Mouse (Mus musculus) adrenal gland (tissue): ENCODE measurements around the gene Dcaf5.

Experiments used
- intact Hi-C: fragments of 180-260 bp; cut with DNase I; formaldehyde crosslinking; loops from one replicate; pipeline ENCODE4 v1.15.1; 2025

Dcaf5 gene

GRCm38 (mm10) chr12:80344777-80345231 is 91.6 kb downstream of the Dcaf5 start:
- intact Hi-C loops: no loop called here

- intact Hi-C loops: no loop called here
Measured at GRCm38 (mm10) chr12:80340936-80341335, 95.5 kb downstream of the Dcaf5 start.

GRCm38 (mm10) chr12:80334162-80334561 is 102.2 kb downstream of the Dcaf5 start:
- intact Hi-C loops: no loop called here

GRCm38 (mm10) chr12:80331634-80332033 is 104.8 kb downstream of the Dcaf5 start:
- intact Hi-C loops: no loop called here

- intact Hi-C loops: no loop called here
Measured at GRCm38 (mm10) chr12:80330819-80331218, 105.6 kb downstream of the Dcaf5 start.

- intact Hi-C loops: no loop called here
Measured at GRCm38 (mm10) chr12:80329641-80330040, 106.8 kb downstream of the Dcaf5 start.

GRCm38 (mm10) chr12:80326047-80326446 is 110.4 kb downstream of the Dcaf5 start:
- intact Hi-C loops: no loop called here

- intact Hi-C loops: no loop called here
Measured at GRCm38 (mm10) chr12:80324785-80325131, 111.6 kb downstream of the Dcaf5 start.

- intact Hi-C loops: no loop called here
Measured at GRCm38 (mm10) chr12:80324051-80324784, 112.2 kb downstream of the Dcaf5 start.

GRCm38 (mm10) chr12:80323371-80324050 is 112.9 kb downstream of the Dcaf5 start:
- intact Hi-C loops: no loop called here

- intact Hi-C loops: no loop called here
Measured at GRCm38 (mm10) chr12:80322494-80322893, 113.9 kb downstream of the Dcaf5 start.

- intact Hi-C loops: loop anchor here (5.0 kb wide), 1 partner anchor 393 kb away; no protein-coding TSS in a partner anchor
Measured at GRCm38 (mm10) chr12:80319062-80319461, 117.3 kb downstream of the Dcaf5 start.

GRCm38 (mm10) chr12:80315321-80315720 is 121.1 kb downstream of the Dcaf5 start:
- intact Hi-C loops: loop anchor here (5.0 kb wide), 1 partner anchor 397 kb away; no protein-coding TSS in a partner anchor

- intact Hi-C loops: no loop called here
Measured at GRCm38 (mm10) chr12:80311959-80312669, 124.3 kb downstream of the Dcaf5 start.

GRCm38 (mm10) chr12:80307556-80307955 is 128.8 kb downstream of the Dcaf5 start:
- intact Hi-C loops: no loop called here

GRCm38 (mm10) chr12:80304518-80304917 is 131.9 kb downstream of the Dcaf5 start:
- intact Hi-C loops: no loop called here

- intact Hi-C loops: no loop called here
Measured at GRCm38 (mm10) chr12:80300833-80301456, 135.5 kb downstream of the Dcaf5 start.

GRCm38 (mm10) chr12:80298714-80299113 is 137.7 kb downstream of the Dcaf5 start:
- intact Hi-C loops: no loop called here

- intact Hi-C loops: no loop called here
Measured at GRCm38 (mm10) chr12:80291895-80292435, 144.4 kb downstream of the Dcaf5 start.

GRCm38 (mm10) chr12:80290964-80291363 is 145.4 kb downstream of the Dcaf5 start:
- intact Hi-C loops: no loop called here

GRCm38 (mm10) chr12:80290483-80290882 is 145.9 kb downstream of the Dcaf5 start:
- intact Hi-C loops: no loop called here
